Mouse (Mus musculus) midbrain, embryonic 10.5 days (tissue): ENCODE data around the gene Arfgef3. TPM values are rescaled to one million over a fixed set of nuclear protein-coding genes. Genes with fewer than 3 reads are reported as not detected.

Experiments used
- DNase-seq: peaks from one replicate; pipeline ENCODE4 v3.0.0-alpha.2; 2017; ENCODE audit warnings: low spot score
- H3K27ac ChIP-seq: fragments of 300-500 bp; sonication (generic); replicated peaks from 2 replicates; pipeline ENCODE4 v1.5.1; 2016; ENCODE audit warnings: mild to moderate bottlenecking
- H3K27me3 ChIP-seq: fragments of 300-500 bp; sonication (generic); 2 replicates; pipeline ENCODE4 v1.6.1; 2016; ENCODE audit warnings: low read depth, mild to moderate bottlenecking; ENCODE audit not compliant: poor library complexity, severe bottlenecking
- H3K36me3 ChIP-seq: fragments of 300-500 bp; sonication (generic); 2 replicates; pipeline ENCODE4 v1.6.1; 2016; ENCODE audit warnings: mild to moderate bottlenecking, moderate library complexity
- H3K4me1 ChIP-seq: fragments of 300-500 bp; sonication (generic); 2 replicates; pipeline ENCODE4 v1.6.1; 2016
- H3K4me3 ChIP-seq: fragments of 300-500 bp; sonication (generic); 2 replicates; pipeline ENCODE4 v1.5.1; 2016; ENCODE audit warnings: mild to moderate bottlenecking, moderate library complexity
- H3K9me3 ChIP-seq: fragments of 300-500 bp; sonication (generic); replicated peaks from 2 replicates; pipeline ENCODE4 v1.6.1; 2016; ENCODE audit warnings: mild to moderate bottlenecking
- WGBS: fragments of 180-500 bp; shearing (Covaris S2); methylation state at CpG from one replicate; pipeline ENCODE4 v1.1.7; 2016; 5-methylcytosine and 5-hydroxymethylcytosine counted together
- polyA plus RNA-seq: library from polyadenylated mRNA; unstranded; fragments of >200 nt; fragmentation: Nextera tagmentation; extraction: Ambion mirVana; gene quantifications from 2 replicates; pipeline ENCODE4 v1.2.1, GENCODE M21; 2016

Gene Arfgef3
- polyA plus RNA-seq, 1 experiment from 2014 or later = 0.49 TPM

- H3K9me3 ChIP-seq = peaks cover 6% of the 10 kb centered on the region; the same call in 1 of the 2 replicates
- H3K27me3 ChIP-seq = no peaks in the 10 kb centered on the region
- no peaks in the 10 kb centered on the region for H3K4me1 ChIP-seq
- no peak for DNase-seq
- no peaks in the 10 kb centered on the region for H3K36me3 ChIP-seq
- WGBS = 88% methylated on average over 2 of the region's 2 CpGs
- no peak overlapping the region for H3K27ac ChIP-seq
- no peak overlapping the region for H3K4me3 ChIP-seq
Observed at GRCm38 (mm10) chr10:18664016-18664415, 79.7 kb downstream of the Arfgef3 start.

- Histone ChIP-seq H3K36me3 (no peaks in the 10 kb centered on the region), H3K9me3 (peaks cover 6% of the 10 kb centered on the region; the same call in 1 of the 2 replicates), H3K4me1 (no peaks in the 10 kb centered on the region), H3K27me3 (no peaks in the 10 kb centered on the region), H3K27ac (no peak overlapping the region), H3K4me3 (no peak overlapping the region)
- 86% methylated on average over 1 of the region's 1 CpGs for WGBS
- no peak for DNase-seq
Observed at GRCm38 (mm10) chr10:18661606-18662220, 82.0 kb downstream of the Arfgef3 start.

GRCm38 (mm10) chr10:18660998-18661397, 82.8 kb downstream of the Arfgef3 start:
- H3K4me1 ChIP-seq = no peaks in the 10 kb centered on the region
- no peak for DNase-seq
- no peaks in the 10 kb centered on the region for H3K36me3 ChIP-seq
- H3K4me3 ChIP-seq = no peak overlapping the region
- no peaks in the 10 kb centered on the region for H3K27me3 ChIP-seq
- H3K27ac ChIP-seq = no peak overlapping the region
- 85% methylated on average over 2 of the region's 2 CpGs for WGBS
- H3K9me3 ChIP-seq = peaks cover 6% of the 10 kb centered on the region; the same call in 1 of the 2 replicates

- Histone ChIP-seq H3K36me3 (no peaks in the 10 kb centered on the region), H3K4me1 (no peaks in the 10 kb centered on the region), H3K4me3 (no peak overlapping the region), H3K27ac (no peak overlapping the region), H3K27me3 (no peaks in the 10 kb centered on the region), H3K9me3 (peaks cover 6% of the 10 kb centered on the region; the same call in 1 of the 2 replicates)
- WGBS = 91% methylated on average over 1 of the region's 1 CpGs
- DNase-seq = no peak
Observed at GRCm38 (mm10) chr10:18657588-18657987, 86.2 kb downstream of the Arfgef3 start.

- H3K27me3 ChIP-seq = no peaks in the 10 kb centered on the region
- DNase-seq = no peak
- WGBS = 94% methylated on average over 1 of the region's 1 CpGs
- H3K4me1 ChIP-seq = no peaks in the 10 kb centered on the region
- H3K4me3 ChIP-seq = no peak overlapping the region
- H3K27ac ChIP-seq = no peak overlapping the region
- no peaks in the 10 kb centered on the region for H3K9me3 ChIP-seq
- H3K36me3 ChIP-seq = no peaks in the 10 kb centered on the region
Observed at GRCm38 (mm10) chr10:18647069-18647468, 96.7 kb downstream of the Arfgef3 start.

GRCm38 (mm10) chr10:18646035-18646434, 97.7 kb downstream of the Arfgef3 start:
- no peaks in the 10 kb centered on the region for H3K4me1 ChIP-seq
- no peak for DNase-seq
- no peak overlapping the region for H3K27ac ChIP-seq
- no peaks in the 10 kb centered on the region for H3K27me3 ChIP-seq
- no peaks in the 10 kb centered on the region for H3K9me3 ChIP-seq
- no peaks in the 10 kb centered on the region for H3K36me3 ChIP-seq
- WGBS = 92% methylated on average over 10 of the region's 10 CpGs
- H3K4me3 ChIP-seq = no peak overlapping the region

GRCm38 (mm10) chr10:18644346-18644745, 99.4 kb downstream of the Arfgef3 start:
- Histone ChIP-seq H3K9me3 (no peaks in the 10 kb centered on the region), H3K27me3 (no peaks in the 10 kb centered on the region), H3K4me3 (no peak overlapping the region), H3K27ac (no peak overlapping the region), H3K36me3 (no peaks in the 10 kb centered on the region), H3K4me1 (no peaks in the 10 kb centered on the region)
- 100% methylated on average over 1 of the region's 1 CpGs for WGBS
- no peak for DNase-seq

- Histone ChIP-seq H3K4me1 (no peaks in the 10 kb centered on the region), H3K4me3 (no peak overlapping the region), H3K27ac (no peak overlapping the region), H3K36me3 (no peaks in the 10 kb centered on the region), H3K27me3 (no peaks in the 10 kb centered on the region), H3K9me3 (no peaks in the 10 kb centered on the region)
- 89% methylated on average over 3 of the region's 3 CpGs for WGBS
- no peak for DNase-seq
Observed at GRCm38 (mm10) chr10:18643506-18643905, 100.2 kb downstream of the Arfgef3 start.

- Histone ChIP-seq H3K4me3 (no peak overlapping the region), H3K36me3 (no peaks in the 10 kb centered on the region), H3K27me3 (no peaks in the 10 kb centered on the region), H3K27ac (no peak overlapping the region), H3K4me1 (no peaks in the 10 kb centered on the region), H3K9me3 (no peaks in the 10 kb centered on the region)
- 72% methylated on average over 5 of the region's 5 CpGs for WGBS
- no peak for DNase-seq
Observed at GRCm38 (mm10) chr10:18642854-18643253, 100.9 kb downstream of the Arfgef3 start.

GRCm38 (mm10) chr10:18640596-18640995, 103.2 kb downstream of the Arfgef3 start:
- Histone ChIP-seq H3K36me3 (no peaks in the 10 kb centered on the region), H3K4me1 (no peaks in the 10 kb centered on the region), H3K27me3 (no peaks in the 10 kb centered on the region), H3K4me3 (no peak overlapping the region), H3K9me3 (no peaks in the 10 kb centered on the region), H3K27ac (no peak overlapping the region)
- WGBS = 91% methylated on average over 5 of the region's 5 CpGs
- DNase-seq = no peak

- no peaks in the 10 kb centered on the region for H3K9me3 ChIP-seq
- no peaks in the 10 kb centered on the region for H3K36me3 ChIP-seq
- H3K27me3 ChIP-seq = no peaks in the 10 kb centered on the region
- no peaks in the 10 kb centered on the region for H3K4me1 ChIP-seq
- WGBS = 93% methylated on average over 9 of the region's 9 CpGs
- DNase-seq = no peak
- H3K4me3 ChIP-seq = no peak overlapping the region
- H3K27ac ChIP-seq = no peak overlapping the region
Observed at GRCm38 (mm10) chr10:18635450-18635849, 108.3 kb downstream of the Arfgef3 start.

- DNase-seq = no peak
- no peaks in the 10 kb centered on the region for H3K36me3 ChIP-seq
- 89% methylated on average over 7 of the region's 7 CpGs for WGBS
- no peak overlapping the region for H3K4me3 ChIP-seq
- no peaks in the 10 kb centered on the region for H3K27me3 ChIP-seq
- H3K4me1 ChIP-seq = no peaks in the 10 kb centered on the region
- H3K27ac ChIP-seq = no peak overlapping the region
- no peaks in the 10 kb centered on the region for H3K9me3 ChIP-seq
Observed at GRCm38 (mm10) chr10:18634405-18634985, 109.3 kb downstream of the Arfgef3 start.

- Histone ChIP-seq H3K27ac (no peak overlapping the region), H3K27me3 (no peaks in the 10 kb centered on the region), H3K36me3 (no peaks in the 10 kb centered on the region), H3K9me3 (no peaks in the 10 kb centered on the region), H3K4me1 (no peaks in the 10 kb centered on the region), H3K4me3 (no peak overlapping the region)
- no peak for DNase-seq
- WGBS = 91% methylated on average over 8 of the region's 8 CpGs
Observed at GRCm38 (mm10) chr10:18630498-18630897, 113.3 kb downstream of the Arfgef3 start.
